Mouse (Mus musculus): ENCODE data around the gene Tac1.
"Not testable (repeated sequence)": the region's sequence is repeated elsewhere in the genome, so short reads cannot be mapped to it uniquely, and the experiment has no call there.

Gene Tac1

GRCm38 (mm10) chr6:7554829-7555391 is at the start of gene Tac1:
TSS of gene Tac1 (plus strand) at chr6:7554879.
- DNase-seq (ENCODE audit: low read depth, low spot score), result no peak

- not testable (repeated sequence) for DNase-seq (ENCODE audit: low read depth, low spot score)
Observed at GRCm38 (mm10) chr6:7543511-7543910, 11.2 kb upstream of the Tac1 start.

- DNase-seq (ENCODE audit: low read depth, low spot score), result no peak
Observed at GRCm38 (mm10) chr6:7555688-7556476, 1.2 kb downstream of the Tac1 start.

- no peak for DNase-seq (ENCODE audit: low read depth, low spot score)
Observed at GRCm38 (mm10) chr6:7558164-7558563, 3.5 kb downstream of the Tac1 start.

GRCm38 (mm10) chr6:7562524-7562923 is 7.8 kb downstream of the Tac1 start:
- DNase-seq (ENCODE audit: low read depth, low spot score), result no peak

- DNase-seq (ENCODE audit: low read depth, low spot score), result no peak
Observed at GRCm38 (mm10) chr6:7564537-7564936, 9.9 kb downstream of the Tac1 start.

GRCm38 (mm10) chr6:7571144-7571543 is 16.5 kb downstream of the Tac1 start:
- DNase-seq (ENCODE audit: low read depth, low spot score), result no peak

- DNase-seq (ENCODE audit: low read depth, low spot score), result no peak
Observed at GRCm38 (mm10) chr6:7578031-7578430, 23.4 kb downstream of the Tac1 start.

GRCm38 (mm10) chr6:7594445-7594844 is 39.8 kb downstream of the Tac1 start:
- no peak for DNase-seq (ENCODE audit: low read depth, low spot score)

GRCm38 (mm10) chr6:7598416-7598815 is 43.7 kb downstream of the Tac1 start:
- DNase-seq (ENCODE audit: low read depth, low spot score), result no peak

GRCm38 (mm10) chr6:7600228-7600627 is 45.5 kb downstream of the Tac1 start:
- DNase-seq (ENCODE audit: low read depth, low spot score), result no peak

- DNase-seq (ENCODE audit: low read depth, low spot score), result no peak
Observed at GRCm38 (mm10) chr6:7601353-7602094, 46.8 kb downstream of the Tac1 start.

- DNase-seq (ENCODE audit: low read depth, low spot score), result not testable (repeated sequence)
Observed at GRCm38 (mm10) chr6:7613676-7614075, 59.0 kb downstream of the Tac1 start.

All from brain, embryonic 18.5 days (tissue).